Mouse (Mus musculus) megakaryocyte progenitor cell, adult 5-6 weeks (primary cell): Measurements from ENCODE around the gene Foxj2. TPM values are rescaled to one million over a fixed set of nuclear protein-coding genes. Genes with fewer than 3 reads are reported as not detected.

Source experiments
- ATAC-seq: replicated peaks from 2 replicates; pipeline ENCODE4 v1.8.0; 2016; ENCODE audit warnings: mild to moderate bottlenecking, moderate TSS enrichment, inconsistent platforms; ENCODE audit not compliant: poor library complexity
- total RNA-seq, 2 experiments: library from RNA; stranded (forward) in 1 of 2; stranded (reverse) in 1 of 2; fragments of 157-497, 149-512 nt in 1 of 2; fragments of 200-1000 nt in 1 of 2; gene quantifications; 2 replicates each; pipeline versions ENCODE4 v1.2.3 to v1.2.4; 2015 to 2017

Gene Foxj2
- total RNA-seq, 2 experiments from 2014 or later: 3.0 to 10.3 TPM

GRCm38 (mm10) chr6:122872800-122873199 is 53.1 kb downstream of the Foxj2 start:
- peak; percentile 72 for ATAC-seq

GRCm38 (mm10) chr6:122873871-122874719 is 54.4 kb downstream of the Foxj2 start, which contains the start of gene Necap1:
Gene Necap1 (plus strand): TSS chr6:122874474.
- ATAC-seq: peak; percentile 90

- peak; percentile 30 for ATAC-seq
Observed at GRCm38 (mm10) chr6:122874720-122875389, 55.1 kb downstream of the Foxj2 start.

- ATAC-seq: no peak
Observed at GRCm38 (mm10) chr6:122879141-122879735, 59.5 kb downstream of the Foxj2 start.

- ATAC-seq: no peak
Observed at GRCm38 (mm10) chr6:122879781-122880505, 60.2 kb downstream of the Foxj2 start.

GRCm38 (mm10) chr6:122881287-122881686 is 61.6 kb downstream of the Foxj2 start:
- ATAC-seq: no peak

GRCm38 (mm10) chr6:122883603-122884002 is 63.9 kb downstream of the Foxj2 start:
- ATAC-seq: no peak

- peak; percentile 37 for ATAC-seq
Observed at GRCm38 (mm10) chr6:122889599-122889998, 69.9 kb downstream of the Foxj2 start.

GRCm38 (mm10) chr6:122892442-122893049 is 72.8 kb downstream of the Foxj2 start:
- ATAC-seq: peak; percentile 98

Other genes with a start within 250 kb of the Foxj2 start
- 23.6 and 23.7 TPM in 2 replicates for gene Apobec1, start 217.5 kb upstream of the Foxj2 start, total RNA-seq (2015)
- gene Apobec1, start 217.5 kb upstream of the Foxj2 start, total RNA-seq (2017): 15.0 and 16.7 TPM in 2 replicates
- 9.5 and 10.8 TPM in 2 replicates for gene Gdf3, start 209.8 kb upstream of the Foxj2 start, total RNA-seq (2015)
- 4.2 and 6.7 TPM in 2 replicates for gene Gdf3, start 209.8 kb upstream of the Foxj2 start, total RNA-seq (2017)
- gene Dppa3, start 193.5 kb upstream of the Foxj2 start, total RNA-seq (2015): not detected in 2 replicates
- gene Dppa3, start 193.5 kb upstream of the Foxj2 start, total RNA-seq (2017): not detected in 2 replicates
- gene Nanog, start 112.4 kb upstream of the Foxj2 start, total RNA-seq (2015): not detected in 2 replicates
- not detected in 2 replicates for gene Nanog, start 112.4 kb upstream of the Foxj2 start, total RNA-seq (2017)
- gene Slc2a3, start 18.3 kb upstream of the Foxj2 start, total RNA-seq (2015): 7.0 and 10.0 TPM in 2 replicates
- 12.4 and 13.9 TPM in 2 replicates for gene Slc2a3, start 18.3 kb upstream of the Foxj2 start, total RNA-seq (2017)
- gene C3ar1, start 36.2 kb downstream of the Foxj2 start, total RNA-seq (2015): 0.05 TPM in 1 of 2 replicates, not detected in the other
- gene C3ar1, start 36.2 kb downstream of the Foxj2 start, total RNA-seq (2017): not detected in 2 replicates
- 23.2 and 23.3 TPM in 2 replicates for gene Necap1, start 54.6 kb downstream of the Foxj2 start, total RNA-seq (2015)
- gene Necap1, start 54.6 kb downstream of the Foxj2 start, total RNA-seq (2017): 12.3 and 19.7 TPM in 2 replicates
- 2.1 and 2.9 TPM in 2 replicates for gene Clec4a1, start 101.9 kb downstream of the Foxj2 start, total RNA-seq (2015)
- 0.79 and 0.81 TPM in 2 replicates for gene Clec4a1, start 101.9 kb downstream of the Foxj2 start, total RNA-seq (2017)
- gene Clec4a3, start 132.6 kb downstream of the Foxj2 start, total RNA-seq (2015): 3.1 and 3.3 TPM in 2 replicates
- 0.41 and 5.4 TPM in 2 replicates for gene Clec4a3, start 132.6 kb downstream of the Foxj2 start, total RNA-seq (2017)
- gene Clec4a4, start 170.5 kb downstream of the Foxj2 start, total RNA-seq (2015): not detected in 2 replicates
- gene Clec4a4, start 170.5 kb downstream of the Foxj2 start, total RNA-seq (2017): not detected in 2 replicates
- 0.74 and 1.1 TPM in 2 replicates for gene Clec4b1, start 230.0 kb downstream of the Foxj2 start, total RNA-seq (2015)
- 2.4 and 3.4 TPM in 2 replicates for gene Clec4b1, start 230.0 kb downstream of the Foxj2 start, total RNA-seq (2017)